Mouse (Mus musculus) liver, embryonic 14.5 days (tissue): ENCODE data around the gene Bri3. TPM values are rescaled to one million over a fixed set of nuclear protein-coding genes. Genes with fewer than 3 reads are reported as not detected.
"Not testable (repeated sequence)": the region's sequence is repeated elsewhere in the genome, so short reads cannot be mapped to it uniquely, and the experiment has no call there.

Experiments used
- ATAC-seq: fragments of 200-750 bp; cut with Nextera tagmentation; 2 replicates; pipeline ENCODE4 v1.8.0; 2017; ENCODE audit warnings: moderate number of reproducible peaks, mild to moderate bottlenecking, moderate library complexity; ENCODE audit not compliant: insufficient read depth
- DNase-seq, 3 experiments: peaks; one replicate each; pipeline ENCODE4 v3.0.0-alpha.2; 2012 to 2013; ENCODE audit warnings: low read depth in 3 of 3, low spot score in 3 of 3
- H3K27ac ChIP-seq: fragments of 300-500 bp; sonication (generic); 2 replicates; pipeline ENCODE4 v1.5.1; 2014; ENCODE audit warnings: moderate library complexity, mild to moderate bottlenecking, control low read depth, inconsistent platforms
- H3K27me3 ChIP-seq: fragments of 300-500 bp; sonication (generic); 2 replicates; pipeline ENCODE4 v1.6.1; 2014; ENCODE audit warnings: mild to moderate bottlenecking, low read length, moderate library complexity; ENCODE audit not compliant: control insufficient read depth, insufficient read depth
- H3K36me3 ChIP-seq: fragments of 300-500 bp; sonication (generic); replicated peaks from 2 replicates; pipeline ENCODE4 v1.6.1; 2014; ENCODE audit warnings: low read depth; ENCODE audit not compliant: control insufficient read depth, insufficient read depth
- H3K4me1 ChIP-seq, 2 experiments: fragments of 200-500 bp in 1 of 2; fragments of 300-500 bp in 1 of 2; sonication (generic) in 1 of 2; replicated peaks; 2 replicates each; pipeline ENCODE4 v1.6.1; 2012 to 2014; ENCODE audit warnings: antibody characterized with exemption in 1 of 2, inconsistent platforms in 1 of 2, low read length in 1 of 2; ENCODE audit not compliant: control insufficient read depth in 2 of 2, insufficient read depth in 2 of 2
- H3K4me2 ChIP-seq: fragments of 300-500 bp; sonication (generic); 2 replicates; pipeline ENCODE4 v1.6.1; 2014; ENCODE audit warnings: low read depth, mild to moderate bottlenecking, control low read depth, moderate library complexity
- H3K4me3 ChIP-seq, 2 experiments: fragments of 200-500 bp in 1 of 2; fragments of 300-500 bp in 1 of 2; sonication (generic) in 1 of 2; 2 replicates each; pipeline ENCODE4 v1.5.1; 2012 to 2014; ENCODE audit warnings: low read depth in 2 of 2, low read length in 2 of 2, mild to moderate bottlenecking in 2 of 2, control low read depth in 1 of 2, inconsistent platforms in 1 of 2, moderate library complexity in 1 of 2; ENCODE audit not compliant: insufficient read depth in 1 of 2
- H3K9ac ChIP-seq: fragments of 300-500 bp; sonication (generic); replicated peaks from 2 replicates; pipeline ENCODE4 v1.6.1; 2014; ENCODE audit warnings: mild to moderate bottlenecking, control low read depth, moderate library complexity
- H3K9me3 ChIP-seq: fragments of 300-500 bp; sonication (generic); 2 replicates; pipeline ENCODE4 v1.6.1; 2016; ENCODE audit warnings: low read length, mixed read lengths; ENCODE audit not compliant: control insufficient read depth
- CTCF ChIP-seq: IDR thresholded peaks from 2 replicates; pipeline ENCODE4 v1.5.1; 2016; ENCODE audit warnings: antibody characterized with exemption, low read depth, control low read depth
- EP300 ChIP-seq: IDR thresholded peaks from 2 replicates; pipeline ENCODE4 v1.6.1; 2016; ENCODE audit warnings: antibody characterized with exemption, low read depth
- WGBS: fragments of 180-500 bp; shearing (Covaris S2); extraction: QIAGEN DNeasy Blood & Tissue Kit; methylation state at CpG from one replicate; pipeline ENCODE4 v1.1.7; 2014; ENCODE audit not compliant: insufficient replicate concordance; 5-methylcytosine and 5-hydroxymethylcytosine counted together
- polyA plus RNA-seq, 2 experiments: library from polyadenylated mRNA; depleted of rRNA in 1 of 2; stranded (reverse) in 1 of 2; unstranded in 1 of 2; fragments of >200 nt; fragmentation: Nextera tagmentation in 1 of 2; extraction: Ambion mirVana in 1 of 2; gene quantifications; 2 replicates each; pipeline versions ENCODE4 v1.2.1 to v1.2.3; 2012 to 2014

Gene Bri3
- polyA plus RNA-seq, 2 experiments = 12.1 to 15.9 TPM

DNA sequence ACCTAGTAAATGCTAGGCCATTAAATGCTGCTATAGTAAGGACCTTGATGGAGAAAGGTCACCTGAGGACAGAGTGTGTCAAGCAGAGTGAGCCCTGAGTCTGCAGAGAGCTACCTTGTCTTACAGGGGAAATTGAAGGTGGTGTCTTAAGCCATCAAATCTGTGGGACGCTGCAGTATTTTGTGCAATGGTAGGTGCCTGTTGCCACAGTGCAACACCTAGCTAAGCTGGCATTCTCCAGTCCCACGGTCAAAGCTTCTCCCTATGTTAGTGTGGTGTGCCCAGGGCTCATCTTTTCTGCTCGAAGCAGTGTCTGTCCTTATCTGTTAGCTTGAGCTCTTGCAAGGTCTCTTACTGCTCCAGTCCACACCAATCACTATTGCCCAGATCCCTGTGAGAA is 78.5 kb downstream of the Bri3 start:
- Histone ChIP-seq H3K9ac (no peak overlapping the region), H3K4me1 (0 out of 4 replicates have a peak, but pooled peaks cover 0 to 2% of the 10 kb centered on the region in 2 experiments), H3K4me2 (no peak overlapping the region), H3K27me3 (no peaks in the 10 kb centered on the region), H3K36me3 (no peaks in the 10 kb centered on the region), H3K27ac (no peak overlapping the region), H3K9me3 (no peaks in the 10 kb centered on the region), H3K4me3 (no peak overlapping the region)
- TF ChIP-seq EP300 (no peak), CTCF (no peak)
- DNase-seq = no peak
- 56% methylated on average over 3 of the region's 3 CpGs for WGBS
- ATAC-seq = no peak

DNA sequence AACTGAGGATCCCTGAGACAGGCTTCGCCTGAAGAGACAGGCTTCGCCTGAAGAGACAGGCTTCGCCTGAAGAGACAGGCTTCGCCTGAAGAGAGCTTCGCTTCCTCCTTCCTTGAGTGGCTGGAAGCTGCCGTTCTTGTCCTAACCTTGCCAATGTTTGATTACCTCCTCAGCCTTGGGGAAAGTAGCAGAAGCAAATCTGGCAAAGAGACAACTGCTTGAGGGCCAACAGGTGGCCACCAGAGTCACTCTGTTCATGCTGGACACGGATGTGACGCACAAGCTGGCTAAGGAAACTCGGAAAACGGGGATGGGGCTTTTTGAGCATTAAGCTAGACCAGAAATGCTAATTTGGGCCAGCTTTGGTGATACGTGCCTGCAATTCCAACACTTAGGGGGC is 89.8 kb downstream of the Bri3 start:
- Histone ChIP-seq H3K27ac (no peak overlapping the region), H3K4me1 (no peaks in the 10 kb centered on the region; a peak in 1 of 4 replicates), H3K36me3 (no peaks in the 10 kb centered on the region), H3K27me3 (no peaks in the 10 kb centered on the region), H3K4me2 (no peak overlapping the region), H3K4me3 (no peak overlapping the region), H3K9me3 (no peaks in the 10 kb centered on the region), H3K9ac (no peak overlapping the region)
- ATAC-seq = no peak
- WGBS = 66% methylated on average over 11 of the region's 11 CpGs
- no peak for DNase-seq
- TF ChIP-seq EP300 = no peak
- TF ChIP-seq CTCF = no peak

DNA sequence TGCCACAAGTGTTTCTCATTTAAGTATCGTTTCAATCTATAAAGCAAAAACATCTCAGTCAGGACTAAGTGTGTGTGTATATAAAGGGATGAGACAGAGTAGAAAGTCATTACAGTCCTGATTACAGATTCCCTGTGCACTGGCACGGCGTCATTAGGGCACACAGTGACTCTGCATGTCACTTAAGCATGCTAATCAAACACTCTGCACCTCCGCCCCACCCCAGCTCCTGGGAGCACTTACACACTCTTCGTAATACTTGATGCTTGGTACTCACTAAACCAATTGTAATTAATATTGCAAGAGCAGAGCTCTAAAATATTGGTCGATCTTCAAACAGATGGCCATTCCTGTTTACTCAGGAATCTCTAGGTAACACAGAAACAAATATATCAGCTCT is 91.1 kb downstream of the Bri3 start:
- not testable (repeated sequence) for ATAC-seq, H3K36me3 ChIP-seq, H3K27ac ChIP-seq, H3K4me2 ChIP-seq, H3K9ac ChIP-seq, DNase-seq, H3K9me3 ChIP-seq, H3K27me3 ChIP-seq, H3K4me1 ChIP-seq, H3K4me3 ChIP-seq
- 54% methylated on average over 6 of the region's 6 CpGs for WGBS

DNA sequence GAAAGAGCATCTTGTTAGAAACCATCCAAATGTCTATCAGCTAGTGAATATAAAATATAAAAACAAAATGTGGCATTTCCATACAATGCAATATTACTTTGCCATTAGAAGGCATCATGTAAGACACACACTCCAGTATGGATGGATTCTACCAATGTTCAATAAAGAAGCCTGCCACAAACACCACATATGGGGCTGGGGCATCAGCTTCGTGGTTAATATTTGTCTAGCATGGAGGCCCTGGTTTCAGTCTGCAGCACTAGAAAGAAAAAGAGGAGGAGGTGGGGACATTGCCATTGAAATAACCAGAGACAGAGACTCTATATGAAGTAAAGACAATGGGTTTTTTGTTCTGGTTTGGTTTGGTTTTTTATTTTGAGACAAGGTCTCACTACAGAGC is 94.5 kb downstream of the Bri3 start:
- no peak overlapping the region for H3K9ac ChIP-seq
- H3K9me3 ChIP-seq = no peaks in the 10 kb centered on the region
- no peak for DNase-seq
- H3K4me3 ChIP-seq = no peak overlapping the region
- no peak overlapping the region for H3K27ac ChIP-seq
- no peak overlapping the region for H3K4me2 ChIP-seq
- no peaks in the 10 kb centered on the region for H3K36me3 ChIP-seq
- ATAC-seq = no peak
- H3K4me1 ChIP-seq = peaks cover 0 to 2% of the 10 kb centered on the region in 2 experiments; a peak in 2 of 4 replicates
- 35% methylated on average over 1 of the region's 1 CpGs for WGBS
- TF ChIP-seq EP300 (no peak), CTCF (no peak)
- no peaks in the 10 kb centered on the region for H3K27me3 ChIP-seq

DNA sequence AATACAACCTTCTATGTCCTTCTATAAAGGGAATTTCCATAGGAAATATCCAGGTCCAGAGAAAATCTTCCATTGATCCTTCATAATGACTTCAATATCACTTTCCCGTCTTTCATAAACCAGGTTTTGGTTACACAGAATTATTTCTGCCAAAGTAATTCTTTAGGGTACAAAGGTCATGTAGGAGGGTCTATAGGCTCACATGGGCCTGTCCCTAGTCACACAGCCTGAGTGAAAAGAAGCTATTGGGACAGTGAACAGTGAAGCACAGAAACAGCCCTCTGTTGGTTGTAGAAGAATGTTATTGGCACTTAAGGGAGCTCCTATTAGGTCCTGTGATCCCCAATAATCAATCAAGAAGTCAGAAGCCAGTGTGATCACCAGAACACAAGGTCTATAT is 96.8 kb downstream of the Bri3 start:
- H3K27me3 ChIP-seq = no peaks in the 10 kb centered on the region
- H3K4me3 ChIP-seq = no peak overlapping the region
- DNase-seq (no peak), ATAC-seq (no peak)
- no peak overlapping the region for H3K4me2 ChIP-seq
- 51% methylated on average over 1 of the region's 1 CpGs for WGBS
- no peak overlapping the region for H3K27ac ChIP-seq
- H3K4me1 ChIP-seq = peaks cover 0 to 2% of the 10 kb centered on the region in 2 experiments; a peak in 2 of 4 replicates
- TF ChIP-seq EP300 (no peak), CTCF (no peak)
- H3K9ac ChIP-seq = no peak overlapping the region
- no peaks in the 10 kb centered on the region for H3K9me3 ChIP-seq
- H3K36me3 ChIP-seq = no peaks in the 10 kb centered on the region
